Comparison of ENCODE assay signal across 8 mouse cellular contexts in the genomic region with DNA sequence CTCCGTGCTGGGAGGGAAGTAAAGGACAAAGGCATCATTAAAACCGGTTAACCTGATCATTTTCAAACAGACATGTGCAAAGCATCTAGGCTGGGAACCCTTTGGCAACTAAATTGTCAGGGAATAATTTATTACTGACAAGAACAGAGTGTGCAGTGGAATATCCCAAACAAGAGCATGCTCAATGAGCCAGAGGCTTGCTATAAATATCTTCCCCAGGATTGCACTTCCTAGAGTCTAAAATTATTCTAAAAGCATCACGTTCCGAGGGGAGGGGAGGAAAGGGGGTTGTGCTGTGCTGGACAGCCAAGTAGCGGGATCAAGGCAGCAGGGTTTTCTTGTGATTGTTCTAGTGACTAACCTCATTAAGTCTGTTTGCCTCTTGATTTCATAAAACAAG.
DNase-seq lines count a peak whose midpoint lies in the region; ATAC-seq and TF ChIP-seq lines count a peak whose summit lies in the region.

No protein-coding gene starts in this region.

- H3K9me3 ChIP-seq in midbrain, embryonic 14.5 days (ENCODE audit: control insufficient read depth, low read length): no peaks in the 10 kb centered on the region

- H3K27me3 ChIP-seq in midbrain, embryonic 14.5 days (ENCODE audit: control insufficient read depth, insufficient read depth, low read length): no peaks in the 10 kb centered on the region

- intact Hi-C loops in left cerebral cortex, adult 2 months (cut with DNase I): no loop called here

- no peak for ATAC-seq in midbrain, embryonic 14.5 days (ENCODE audit: low FRiP score, low TSS enrichment)

- H3K9ac ChIP-seq in midbrain, embryonic 14.5 days (replicated peaks; ENCODE audit: low read length): no peak overlapping the region

- H3K27ac ChIP-seq in left cerebral cortex, adult 2 months: no peak overlapping the region
- H3K27ac ChIP-seq in midbrain, embryonic 14.5 days (replicated peaks; ENCODE audit: low read depth, low read length): no peak overlapping the region

- no peak overlapping the region for H3K4me2 ChIP-seq in midbrain, embryonic 14.5 days (ENCODE audit: low read length)

- DNase-seq in left cerebral cortex, adult 11 months (ENCODE audit: low spot score): peak; percentile 22
- DNase-seq in left cerebral cortex, adult 2 months (ENCODE audit: extremely low spot score in 1 of 2, low spot score in 2 of 2): no peak
- peak; percentile 17 to 27 for DNase-seq in cerebellum, postnatal 10 days
- peak; percentile 76 for DNase-seq in heart, adult 8-10 months (ENCODE audit: low spot score)
- DNase-seq in kidney, adult 8-10 months: peak; percentile 51 to 57
- DNase-seq in midbrain, embryonic 14.5 days: peak; percentile 45
- DNase-seq in B cell, adult 2 months: no peak
- no peak for DNase-seq in urinary bladder, adult 18-20 months (ENCODE audit: low spot score in 2 of 2)

- 5% methylated on average over 5 of the region's 5 CpGs for WGBS in midbrain, embryonic 14.5 days

- no peak overlapping the region for H3K4me3 ChIP-seq in left cerebral cortex, adult 2 months
- no peak overlapping the region for H3K4me3 ChIP-seq in midbrain, embryonic 14.5 days (replicated peaks; ENCODE audit: low read depth, low read length)

- H3K36me3 ChIP-seq in midbrain, embryonic 14.5 days (ENCODE audit: control insufficient read depth, insufficient read depth, low read length): no peaks in the 10 kb centered on the region

- no peak for TF ChIP-seq CTCF in left cerebral cortex, adult 2 months (IDR thresholded peaks at IDR 0.05)

- peaks cover 6% of the 10 kb centered on the region; the same call in 1 of the 2 replicates for H3K4me1 ChIP-seq in midbrain, embryonic 14.5 days (ENCODE audit: control insufficient read depth, insufficient read depth, low read length)

Comparison
In these comparisons a context has a peak if more than half of its experiments do, and no peak if none do; other contexts are left out.
1. DNase-seq: peak in left cerebral cortex, adult 11 months (single experiment), cerebellum, postnatal 10 days (2 of 2), heart, adult 8-10 months (single experiment), kidney, adult 8-10 months (2 of 2) and midbrain, embryonic 14.5 days (single experiment); none in left cerebral cortex, adult 2 months (0 of 2), B cell, adult 2 months (0 of 2) and urinary bladder, adult 18-20 months (0 of 2).